10 mouse cellular contexts compared by ENCODE assay signal in the genomic region with DNA sequence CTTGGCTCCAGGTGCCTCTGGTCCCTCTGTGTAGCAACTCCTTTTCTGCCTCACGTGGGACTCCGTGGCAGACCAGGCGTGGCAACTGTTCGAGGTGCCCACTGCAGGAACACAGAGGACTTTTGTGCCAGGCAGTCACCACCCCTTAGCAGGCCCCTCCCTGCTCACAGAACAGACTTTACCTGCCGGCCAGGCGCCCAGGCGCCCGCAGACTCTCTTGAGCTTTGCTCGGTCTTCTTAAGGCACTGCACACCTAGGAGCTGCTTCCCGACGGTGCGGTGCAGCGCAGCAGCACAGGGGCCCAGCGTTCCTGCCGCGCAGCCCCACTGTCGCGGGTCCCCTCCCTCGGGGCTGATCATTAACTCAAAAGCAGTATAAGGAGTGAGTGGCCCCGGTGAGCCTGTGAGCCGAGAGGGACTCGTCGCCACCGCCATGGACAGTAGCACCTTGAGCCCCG. TPM values are rescaled to one million over a fixed set of nuclear protein-coding genes. Genes with fewer than 3 reads are reported as not detected.
A peak's percentile ranks its signal among the peaks of the same experiment; 100 is the strongest.
DNase-seq lines count a peak whose midpoint lies in the region; ATAC-seq and TF ChIP-seq lines count a peak whose summit lies in the region.
"Had no signal": no experiment of that assay in that cellular context is flagged by ENCODE, and none has a peak within 500 bp of the region (broad histone marks: within the 10 kb centered on the region; RNA-seq: fewer than 3 reads in every experiment).

A gene (plus strand): TSS at position 195 of the 457 bp plus-strand sequence.

- intact Hi-C loops in left cerebral cortex, postnatal 4 days (cut with DNase I), result no loop called here

- H3K9ac ChIP-seq in heart, embryonic 15.5 days, result no peak within 1 kb of the TSS
- no peak within 1 kb of the TSS for H3K9ac ChIP-seq in hindbrain, embryonic 16.5 days (ENCODE audit: low read depth, low read length)
- H3K9ac ChIP-seq in limb, embryonic 12.5 days (replicated peaks), result no peak within 1 kb of the TSS
- H3K9ac ChIP-seq: liver, embryonic 15.5 days had no signal

- ATAC-seq in heart, embryonic 15.5 days (replicated peaks; ENCODE audit: insufficient number of reproducible peaks, insufficient read depth, low FRiP score, low read depth), result no peak
- ATAC-seq in hindbrain, embryonic 16.5 days, result no peak
- ATAC-seq in limb, embryonic 12.5 days (ENCODE audit: insufficient number of reproducible peaks, insufficient read depth, low FRiP score, low TSS enrichment, low read depth), result no peak

- 13% methylated on average over 25 of the region's 25 CpGs for WGBS in heart, embryonic 15.5 days
- 16% methylated on average over 25 of the region's 25 CpGs for WGBS in hindbrain, embryonic 16.5 days
- 18% methylated on average over 25 of the region's 25 CpGs for WGBS in limb, embryonic 12.5 days
- WGBS in small intestine, adult 2 months, result 5% methylated on average over 25 of the region's 25 CpGs

- DNase-seq in heart, adult 8-10 months (ENCODE audit: low spot score), result no peak
- no peak for DNase-seq in left cerebral cortex, postnatal 4 days
- DNase-seq in MN1 (ENCODE audit: low spot score), result no peak
- DNase-seq in cerebellum, adult 11 months, result no peak
- DNase-seq: gastrocnemius, postnatal 10 days had no signal

- 0 out of 2 replicates have a peak within 1 kb of the TSS, but pooled peaks have one; percentile 3 for H3K4me2 ChIP-seq in heart, embryonic 15.5 days
- H3K4me2 ChIP-seq in hindbrain, embryonic 16.5 days (ENCODE audit: low read length), result peak within 1 kb of the TSS; percentile 39
- H3K4me2 ChIP-seq in limb, embryonic 12.5 days, result peak within 1 kb of the TSS; percentile 31
- H3K4me2 ChIP-seq: liver, embryonic 15.5 days had no signal

- TF ChIP-seq CTCF in small intestine, adult 2 months (IDR thresholded peaks at IDR 0.05; ENCODE audit: extremely low read depth, insufficient read length, insufficient replicate concordance, low read depth, low read length), result no peak

- no peaks in the 10 kb centered on the region for H3K36me3 ChIP-seq in heart, embryonic 15.5 days
- H3K36me3 ChIP-seq in hindbrain, embryonic 16.5 days (ENCODE audit: control insufficient read depth, insufficient read depth, low read length), result no peaks in the 10 kb centered on the region
- H3K36me3 ChIP-seq in limb, embryonic 12.5 days, result no peaks in the 10 kb centered on the region
- peaks cover 26% of the 10 kb centered on the region for H3K36me3 ChIP-seq in small intestine, adult 2 months (ENCODE audit: control insufficient read depth, insufficient read depth, low read length)
- H3K36me3 ChIP-seq: liver, embryonic 15.5 days had no signal

- no peak within 1 kb of the TSS for H3K27ac ChIP-seq in heart, embryonic 15.5 days
- no peak within 1 kb of the TSS for H3K27ac ChIP-seq in hindbrain, embryonic 16.5 days (ENCODE audit: low read depth, low read length)
- H3K27ac ChIP-seq in limb, embryonic 12.5 days, result no peak within 1 kb of the TSS
- H3K27ac ChIP-seq in small intestine, adult 2 months (ENCODE audit: insufficient read depth, low read depth, low read length), result peak within 1 kb of the TSS; percentile 98
- H3K27ac ChIP-seq: liver, embryonic 15.5 days had no signal

- no peak within 1 kb of the TSS for H3K4me3 ChIP-seq in heart, embryonic 15.5 days
- H3K4me3 ChIP-seq in hindbrain, embryonic 16.5 days (ENCODE audit: low read length), result peak within 1 kb of the TSS; percentile 14; the same call in 1 of the 2 replicates
- H3K4me3 ChIP-seq in limb, embryonic 12.5 days (replicated peaks), result no peak within 1 kb of the TSS; the same call in 1 of the 2 replicates
- peak within 1 kb of the TSS; percentile 75 for H3K4me3 ChIP-seq in small intestine, adult 2 months (ENCODE audit: low read depth, low read length)
- H3K4me3 ChIP-seq: liver, embryonic 15.5 days had no signal

- TF ChIP-seq POLR2A in small intestine, adult 2 months (IDR thresholded peaks at IDR 0.05; ENCODE audit: low read depth, low read length), result peak; percentile 96

- H3K4me1 ChIP-seq in heart, embryonic 15.5 days (replicated peaks), result no peaks in the 10 kb centered on the region
- H3K4me1 ChIP-seq in hindbrain, embryonic 16.5 days (ENCODE audit: control insufficient read depth, insufficient read depth, low read depth, low read length), result no peaks in the 10 kb centered on the region
- 0 out of 2 replicates have a peak, but pooled peaks cover 4% of the 10 kb centered on the region for H3K4me1 ChIP-seq in limb, embryonic 12.5 days (replicated peaks)
- H3K4me1 ChIP-seq in small intestine, adult 2 months (ENCODE audit: control insufficient read depth, insufficient read depth, insufficient read length, low read length), result peaks cover 6% of the 10 kb centered on the region
- H3K4me1 ChIP-seq: liver, embryonic 15.5 days had no signal

- H3K27me3 ChIP-seq in heart, embryonic 15.5 days, result peaks cover 41% of the 10 kb centered on the region
- peaks cover 28% of the 10 kb centered on the region for H3K27me3 ChIP-seq in hindbrain, embryonic 16.5 days (replicated peaks; ENCODE audit: control insufficient read depth, insufficient read depth, low read length)
- H3K27me3 ChIP-seq in limb, embryonic 12.5 days, result peaks cover 48% of the 10 kb centered on the region
- H3K27me3 ChIP-seq in small intestine, adult 2 months (ENCODE audit: control insufficient read depth, insufficient read depth, low read length), result no peaks in the 10 kb centered on the region

- no peaks in the 10 kb centered on the region for H3K9me3 ChIP-seq in heart, embryonic 15.5 days (replicated peaks)
- H3K9me3 ChIP-seq in hindbrain, embryonic 16.5 days (ENCODE audit: control insufficient read depth, low read length), result no peaks in the 10 kb centered on the region
- H3K9me3 ChIP-seq in limb, embryonic 12.5 days, result no peaks in the 10 kb centered on the region
- H3K9me3 ChIP-seq: liver, embryonic 15.5 days had no signal

RNA-seq across cellular contexts. Expression of the gene that starts here (rescaled TPM):
- not detected in 2 replicates for polyA plus RNA-seq in heart, embryonic 15.5 days (2015; fragmentation: Nextera tagmentation; extraction: Ambion mirVana)
- under 1 TPM; 0.19 to 0.57 (median 0.41) TPM for total RNA-seq in heart, adult 8-10 months (2022)
- 0.37 and 0.48 TPM in 2 replicates for polyA plus RNA-seq in hindbrain, embryonic 16.5 days (2015; fragmentation: Nextera tagmentation; extraction: Ambion mirVana)
- polyA plus RNA-seq in limb, embryonic 12.5 days (2016; fragmentation: Nextera tagmentation; extraction: Ambion mirVana), result not detected in 2 replicates
- polyA plus RNA-seq in small intestine, adult 2 months (2012; rRNA removed), result 283 and 626 TPM in 2 replicates
- total RNA-seq in left cerebral cortex, postnatal 4 days (2021), result under 1 TPM in 1 of 2 experiments, not detected in 1; 0.08 TPM
- total RNA-seq: gastrocnemius, postnatal 10 days had no signal

Comparison
In these comparisons a context has a peak if more than half of its experiments do, and no peak if none do; other contexts are left out.
1. RNA of the gene that starts here (polyA plus RNA-seq): 283 to 626 TPM in small intestine, adult 2 months; 0.37 to 0.48 TPM in hindbrain, embryonic 16.5 days, not detected in heart, embryonic 15.5 days and not detected in limb, embryonic 12.5 days; every median in the first group is over 100 times any median in the second.
2. H3K4me3 ChIP-seq: peak in hindbrain, embryonic 16.5 days (single experiment) and small intestine, adult 2 months (single experiment); none in heart, embryonic 15.5 days (single experiment) and limb, embryonic 12.5 days (single experiment).
3. Peak in every context shown above with its lines, with median percentiles within 50 percentile points of each other: H3K4me2 ChIP-seq.